Mouse (Mus musculus) kidney, postnatal 10 days (tissue): ENCODE results near the gene Fars2.

ENCODE experiments used
- DNase-seq: peaks from one replicate; pipeline ENCODE4 v3.0.0; 2021; ENCODE audit warnings: mixed read lengths

Fars2 gene

DNA sequence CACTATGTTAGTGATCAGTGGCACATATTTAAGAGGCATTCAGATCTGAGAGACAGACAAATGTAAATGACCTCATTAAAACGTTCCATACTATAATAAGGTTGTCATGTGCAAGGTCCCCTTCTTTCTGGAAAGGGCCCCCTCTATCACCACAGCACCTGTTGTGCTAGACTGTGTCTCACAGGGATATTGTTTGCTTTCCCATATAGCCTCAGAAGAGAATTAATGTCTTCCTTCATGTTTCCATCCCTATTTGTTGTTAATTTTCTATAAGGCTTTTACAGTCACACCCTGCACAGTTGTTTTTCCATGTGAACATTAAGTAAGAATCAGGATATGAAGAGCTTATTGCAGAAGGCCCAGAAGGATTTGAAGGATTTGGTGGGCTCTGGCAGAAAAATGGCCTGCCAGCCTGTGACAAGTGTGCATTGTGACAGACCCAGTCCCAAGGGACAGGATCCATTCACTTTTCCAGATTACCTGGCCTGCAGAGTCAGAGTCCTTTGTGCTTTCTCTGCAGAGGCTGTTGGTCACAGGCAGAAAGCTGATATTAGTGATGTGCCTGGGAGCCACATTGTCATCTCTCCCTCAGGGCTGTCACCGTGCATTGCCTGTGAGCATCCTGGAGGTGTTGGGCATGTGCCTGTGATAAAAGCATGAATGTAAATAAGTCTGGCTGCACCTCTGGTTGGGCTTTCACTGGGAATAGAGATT lies 352.4 kb downstream of the Fars2 start:
- DNase-seq = no peak

- DNase-seq = no peak
These were observed 360.4 kb downstream of the Fars2 start for GRCm38 (mm10) chr13:36477648-36478047.

GRCm38 (mm10) chr13:36478243-36478642 lies 361.0 kb downstream of the Fars2 start:
- no peak for DNase-seq

DNA sequence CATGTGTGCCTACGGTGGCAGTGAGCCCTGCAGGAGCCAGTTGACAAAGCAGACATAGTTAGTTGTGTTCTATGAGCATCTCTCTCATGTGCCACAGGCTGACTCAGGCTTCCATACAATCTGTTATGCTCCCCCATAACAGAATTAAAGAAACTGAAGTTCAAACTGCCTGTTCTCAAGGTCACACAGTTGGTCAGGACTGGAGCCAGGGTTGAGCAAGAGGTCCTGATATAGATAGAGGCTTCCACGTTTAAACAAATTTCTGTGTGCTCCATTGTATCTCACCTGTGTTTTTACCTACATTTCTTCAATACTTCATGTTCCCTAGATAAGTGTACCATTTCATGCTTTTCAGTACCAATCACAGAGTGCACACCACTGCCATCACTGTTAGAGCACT lies 362.9 kb downstream of the Fars2 start:
- DNase-seq = no peak

DNA sequence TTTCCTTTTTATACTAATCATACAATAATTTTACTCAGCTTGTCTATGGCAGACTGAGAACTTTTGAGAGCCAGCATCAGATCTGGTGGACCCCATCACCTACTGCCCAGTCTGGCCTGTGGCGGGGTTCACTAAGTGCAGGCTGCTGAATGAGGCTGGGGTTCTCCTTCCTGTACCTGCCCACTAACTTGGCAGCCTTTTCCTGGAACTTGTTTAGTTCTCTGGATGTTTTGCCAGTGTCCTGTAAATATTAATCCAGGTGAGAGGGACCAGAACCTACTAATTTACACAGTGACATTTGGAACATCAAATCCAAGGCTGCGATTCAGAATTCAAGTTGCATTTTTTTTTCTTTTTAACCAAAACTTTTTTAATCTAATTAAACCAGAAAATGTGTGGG lies 367.2 kb downstream of the Fars2 start:
- no peak for DNase-seq

- DNase-seq = no peak
These were observed 369.5 kb downstream of the Fars2 start for GRCm38 (mm10) chr13:36486756-36487155.

DNA sequence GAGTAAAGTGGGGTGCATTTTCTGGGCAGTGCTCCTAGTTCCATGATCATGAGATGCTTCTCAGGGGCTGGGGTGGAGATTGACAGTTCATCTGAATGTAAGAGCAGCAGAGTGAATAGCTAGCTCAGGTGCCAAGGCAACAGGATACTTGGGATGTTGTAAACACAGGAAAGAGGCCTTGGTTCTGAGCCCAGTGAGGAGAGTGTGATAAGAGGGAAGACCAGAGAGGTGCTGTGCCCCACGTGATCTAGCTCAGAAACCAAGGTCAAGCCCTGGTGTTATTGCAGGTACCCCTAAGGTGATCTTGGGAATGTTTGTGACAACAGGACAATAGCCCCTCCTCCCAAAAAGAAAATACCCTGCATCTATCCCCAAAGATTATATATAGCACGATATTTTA lies 372.2 kb downstream of the Fars2 start:
- no peak for DNase-seq

DNA sequence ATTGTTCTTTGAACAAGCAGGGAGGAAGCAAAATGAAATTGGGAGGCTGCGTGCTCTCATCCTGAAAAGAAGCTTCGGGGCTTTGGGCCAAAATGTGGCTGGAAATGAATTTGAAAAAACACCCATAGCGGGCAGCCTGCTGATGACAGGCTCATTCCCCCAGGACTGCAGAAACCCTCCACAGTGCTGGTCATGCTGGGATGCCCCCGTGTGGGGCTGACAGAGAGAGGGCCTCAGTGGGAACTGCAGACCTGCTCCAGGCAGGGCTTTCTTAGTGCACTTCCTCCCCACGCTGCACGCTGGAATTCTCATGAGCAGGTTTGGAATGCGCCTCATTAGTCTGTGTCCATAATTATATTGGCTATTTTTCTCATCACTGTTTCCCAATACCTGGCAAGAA lies 373.4 kb downstream of the Fars2 start:
- DNase-seq = peak; percentile 9

DNA sequence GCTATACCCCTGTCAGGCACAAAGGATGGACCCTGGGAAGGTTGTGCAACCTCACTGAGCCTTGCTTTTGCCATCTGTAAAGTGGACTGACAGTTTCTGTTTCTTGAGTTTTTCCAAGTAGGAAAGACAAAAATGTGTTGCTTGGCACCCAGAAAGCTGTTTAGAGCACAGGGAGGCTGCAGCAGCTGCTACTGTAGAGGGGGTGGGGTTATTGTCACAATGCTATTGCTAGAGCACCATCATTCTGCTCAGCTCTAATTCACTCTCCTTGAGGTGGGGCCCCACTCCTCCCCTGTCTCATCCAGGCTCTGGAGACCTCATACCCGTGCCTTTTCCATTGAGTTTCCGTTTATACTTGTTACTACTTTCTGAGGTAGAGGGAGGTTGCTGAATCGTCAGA lies 375.2 kb downstream of the Fars2 start:
- DNase-seq = no peak

- peak; percentile 32 for DNase-seq
These were observed 376.1 kb downstream of the Fars2 start for GRCm38 (mm10) chr13:36493294-36493693.

DNA sequence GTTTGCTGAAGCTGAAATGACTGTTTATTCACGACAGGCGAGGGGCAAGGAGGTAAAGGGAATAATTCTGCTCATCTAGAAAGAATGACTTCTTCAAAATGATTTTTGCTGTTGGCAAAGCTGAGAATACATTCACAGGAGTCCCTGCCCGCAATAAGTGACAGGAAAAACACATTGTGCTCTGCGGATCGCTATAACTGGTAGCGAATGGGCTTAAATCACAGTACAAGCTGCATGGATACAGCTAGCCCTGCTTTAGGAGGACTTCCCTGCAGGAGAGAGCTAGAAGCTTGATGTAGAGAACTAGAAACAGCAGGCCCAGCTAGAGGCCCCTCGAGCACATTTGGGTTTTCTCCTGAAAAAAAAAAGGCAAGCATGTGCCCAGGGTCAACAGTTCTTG lies 376.6 kb downstream of the Fars2 start:
- DNase-seq = no peak

- no peak for DNase-seq
These were observed 378.8 kb downstream of the Fars2 start for GRCm38 (mm10) chr13:36495980-36496379.

DNA sequence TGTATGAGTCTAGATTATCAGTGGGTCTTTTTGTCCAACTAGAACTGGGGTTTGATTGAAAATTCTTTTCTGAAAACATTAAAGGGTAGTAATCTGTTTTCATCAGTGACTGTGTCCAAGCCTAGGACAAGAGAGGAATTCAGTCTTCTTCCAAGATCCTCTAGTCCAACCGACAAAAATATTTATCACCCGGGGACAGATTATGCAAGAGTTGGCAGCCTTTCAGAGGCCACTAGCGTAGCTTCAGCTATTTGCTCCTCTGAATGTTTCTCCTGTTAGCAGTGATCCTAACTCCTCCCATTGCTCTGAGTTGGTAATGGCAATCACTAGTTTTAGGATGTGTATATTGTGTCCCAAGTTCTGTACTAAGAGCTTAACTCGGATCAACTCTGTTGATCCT lies 380.1 kb downstream of the Fars2 start:
- DNase-seq = peak; percentile 75

GRCm38 (mm10) chr13:36500370-36500905 lies 383.2 kb downstream of the Fars2 start:
- DNase-seq = no peak

DNA sequence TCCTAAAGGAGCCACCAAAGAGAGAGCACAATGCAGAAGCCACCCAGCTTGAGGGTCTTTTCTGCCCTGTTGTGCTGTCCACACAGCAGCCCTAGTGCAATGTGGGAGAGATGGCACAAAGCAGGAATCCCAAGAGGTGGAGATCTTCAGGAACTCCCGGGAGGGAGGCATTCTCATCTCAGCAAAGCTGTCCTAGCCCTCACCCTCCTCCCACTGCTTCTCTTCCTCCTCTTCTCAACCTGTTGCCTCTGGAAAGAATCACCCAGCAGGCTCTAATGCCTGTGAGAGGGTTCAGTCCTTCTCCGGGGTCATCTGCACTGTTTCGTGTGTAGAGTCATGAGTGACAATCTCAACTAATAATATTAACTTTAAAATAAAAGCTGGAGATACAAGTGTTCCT lies 386.3 kb downstream of the Fars2 start:
- no peak for DNase-seq

DNA sequence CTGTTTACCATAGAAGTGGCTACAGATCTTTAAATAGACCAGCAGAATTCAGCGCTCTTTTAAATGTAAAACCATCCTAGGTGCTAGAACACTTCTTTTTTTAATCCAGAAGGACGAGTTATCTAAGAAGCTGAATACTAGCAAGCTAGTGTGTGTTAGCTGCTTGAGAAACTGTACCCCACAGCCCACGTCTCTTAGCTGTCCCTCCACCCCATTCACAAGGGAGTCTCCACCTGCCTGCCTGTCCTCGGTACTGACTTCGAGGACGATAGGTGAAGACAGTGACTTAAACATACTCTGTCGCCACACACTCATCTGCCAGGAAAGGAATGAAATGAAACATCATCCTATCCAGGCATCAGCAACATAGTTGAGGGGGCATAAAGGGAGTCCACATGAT lies 386.8 kb downstream of the Fars2 start:
- DNase-seq = no peak

GRCm38 (mm10) chr13:36505730-36506129 lies 388.5 kb downstream of the Fars2 start:
- DNase-seq = no peak

DNA sequence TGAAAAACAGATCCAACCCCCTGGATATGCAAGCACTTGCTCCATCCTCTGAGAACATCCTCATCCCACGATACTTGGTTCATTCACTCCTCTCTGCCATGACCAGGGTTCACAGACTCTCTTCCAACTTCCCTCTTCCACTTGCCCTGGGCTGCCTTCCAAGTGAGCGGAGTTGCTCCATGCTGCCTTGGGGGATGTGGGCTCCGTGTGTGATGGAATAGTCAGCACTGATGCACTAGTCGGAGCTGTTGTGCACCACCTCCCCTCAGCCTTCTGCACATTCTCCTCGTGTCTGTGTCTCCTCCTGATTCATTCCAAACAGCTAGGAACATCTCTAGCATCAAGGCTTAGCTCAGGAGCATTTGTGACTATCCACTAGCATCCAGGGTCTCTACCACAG lies 389.1 kb downstream of the Fars2 start:
- DNase-seq = no peak

DNA sequence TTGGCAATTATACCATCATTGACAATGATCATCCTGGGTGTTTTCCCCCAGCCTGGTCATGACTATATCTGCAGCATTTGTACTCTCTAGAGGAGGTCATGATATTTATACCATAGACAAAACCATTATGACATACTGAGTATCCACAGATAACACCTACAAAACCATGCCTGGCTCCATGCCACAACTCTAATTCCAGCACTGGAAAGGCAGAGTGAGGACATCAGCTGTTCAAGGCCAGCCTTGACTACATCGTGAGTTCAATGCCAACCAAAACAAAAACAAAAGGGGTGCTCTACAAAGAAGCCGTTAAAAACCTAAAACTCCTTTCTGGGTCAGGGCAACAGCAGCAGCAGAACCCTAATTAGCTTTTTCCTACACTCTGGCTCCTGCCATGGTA lies 392.9 kb downstream of the Fars2 start:
- no peak for DNase-seq

DNA sequence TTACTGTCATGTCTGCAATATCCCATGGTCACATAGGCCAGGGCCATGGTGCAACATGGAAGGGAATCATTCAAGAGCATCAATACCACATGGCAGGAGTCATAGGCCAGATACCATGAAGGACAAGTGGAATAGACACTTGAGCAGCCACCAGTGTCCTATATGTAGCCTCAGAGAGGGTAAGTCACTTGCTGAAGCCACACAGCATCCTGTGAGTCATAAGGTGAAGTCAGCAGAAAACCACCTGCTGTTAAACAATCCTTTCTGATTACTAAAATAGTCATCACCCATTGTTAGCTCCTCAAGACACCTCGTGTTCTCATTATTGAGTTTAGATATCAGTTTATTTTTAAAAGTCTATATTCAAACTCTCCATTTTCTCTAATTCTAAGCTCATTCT lies 395.9 kb downstream of the Fars2 start:
- no peak for DNase-seq

DNA sequence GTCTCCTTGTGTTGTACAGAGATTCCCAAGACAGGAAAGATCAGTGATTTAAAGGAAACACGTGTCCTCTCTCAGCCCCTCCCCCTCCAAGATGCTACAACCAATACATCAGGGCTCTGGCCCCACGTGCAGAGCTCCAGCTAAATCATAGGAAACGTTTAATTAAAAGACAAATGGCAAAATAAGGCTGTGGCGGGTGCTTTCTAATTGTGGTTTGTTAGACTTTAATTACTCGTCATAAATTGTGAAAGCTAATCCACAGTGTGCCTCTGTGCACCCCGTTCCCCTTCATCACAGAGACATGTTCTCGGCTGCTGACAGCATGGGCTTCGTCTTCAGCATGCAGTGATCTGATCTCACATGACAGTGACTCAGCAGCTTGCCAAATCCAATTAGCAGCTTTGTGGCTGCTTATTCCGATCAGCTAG lies 400.9 kb downstream of the Fars2 start:
- DNase-seq = peak; percentile 26

- no peak for DNase-seq
These were observed 410.5 kb downstream of the Fars2 start for GRCm38 (mm10) chr13:36527761-36528160.

GRCm38 (mm10) chr13:36528223-36528895 lies 411.1 kb downstream of the Fars2 start:
- DNase-seq = peak; percentile 38

DNA sequence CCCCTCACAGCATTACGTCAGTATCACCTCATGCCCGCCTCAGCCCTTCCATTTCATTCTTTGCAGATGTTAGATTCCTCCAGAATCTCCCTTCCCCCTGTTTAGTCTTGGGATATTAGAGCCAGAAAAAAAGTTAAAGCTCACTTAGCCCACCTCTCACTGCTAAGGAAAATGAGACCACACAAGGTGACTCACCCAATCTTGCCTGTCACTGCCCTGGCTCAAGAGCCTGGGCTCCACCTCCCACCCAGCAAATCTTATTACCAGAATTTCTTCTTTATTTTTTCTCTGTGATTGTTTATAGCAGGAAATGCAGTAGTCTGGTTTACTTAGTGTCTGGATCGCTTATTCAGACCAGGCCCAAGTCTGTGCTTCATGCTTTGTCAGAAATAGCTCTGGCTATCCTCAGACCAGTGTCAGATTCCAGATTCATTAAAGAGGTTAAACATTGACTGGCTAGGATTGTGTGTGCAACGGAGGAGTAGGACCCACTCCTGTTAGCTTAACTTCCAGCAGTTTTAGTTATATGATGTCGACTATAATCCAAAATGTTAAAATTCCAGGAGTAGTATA lies 412.3 kb downstream of the Fars2 start:
- no peak for DNase-seq
